Mouse (Mus musculus) myocyte (in vitro differentiated cells): ENCODE measurements around the gene Gm10643. TPM values are rescaled to one million over a fixed set of nuclear protein-coding genes. Genes with fewer than 3 reads are reported as not detected.

Experiments used
- H3K27me3 ChIP-seq: one replicate; pipeline ENCODE4 v1.6.1; 2011; ENCODE audit not compliant: control insufficient read depth, insufficient read depth, insufficient read length
- H3K36me3 ChIP-seq: one replicate; pipeline ENCODE4 v1.6.1; 2011; ENCODE audit not compliant: control insufficient read depth, insufficient read depth
- H3K4me2 ChIP-seq: one replicate; pipeline ENCODE4 v1.6.1; 2011; ENCODE audit warnings: low read depth, control low read depth
- H3K4me3 ChIP-seq: one replicate; pipeline ENCODE4 v1.5.1; 2011; ENCODE audit warnings: mild to moderate bottlenecking, control low read depth, moderate library complexity
- H3K79me2 ChIP-seq: one replicate; pipeline ENCODE4 v1.6.1; 2011; ENCODE audit not compliant: control insufficient read depth, insufficient read depth
- H3ac ChIP-seq: one replicate; pipeline ENCODE4 v1.6.1; 2011; ENCODE audit not compliant: control insufficient read depth, insufficient read length
- CEBPB ChIP-seq: IDR thresholded peaks from 2 replicates; pipeline ENCODE4 v1.6.1; 2011; ENCODE audit warnings: mild to moderate bottlenecking, moderate library complexity; ENCODE audit not compliant: poor library complexity, insufficient read depth, severe bottlenecking
- E2F4 ChIP-seq: IDR thresholded peaks from one replicate; pipeline ENCODE4 v1.6.1; 2011; ENCODE audit warnings: mild to moderate bottlenecking, control low read depth, moderate library complexity; ENCODE audit not compliant: insufficient read depth
- MAX ChIP-seq: IDR thresholded peaks from one replicate; pipeline ENCODE4 v1.6.1; 2011; ENCODE audit warnings: low read depth, mild to moderate bottlenecking, control low read depth
- MYOD1 ChIP-seq, 3 experiments: IDR thresholded peaks; one replicate each; pipeline ENCODE4 v1.6.1; 2011; ENCODE audit warnings: control low read depth in 2 of 3, low read depth in 2 of 3, mild to moderate bottlenecking in 2 of 3, moderate library complexity in 1 of 3; ENCODE audit not compliant: insufficient read length in 2 of 3, control insufficient read depth in 1 of 3
- MYOG ChIP-seq, 3 experiments: IDR thresholded peaks; one replicate each; pipeline ENCODE4 v1.6.1; 2011; ENCODE audit warnings: control low read depth in 2 of 3, low read depth in 2 of 3, mild to moderate bottlenecking in 2 of 3; ENCODE audit not compliant: insufficient read length in 2 of 3, control insufficient read depth in 1 of 3, insufficient read depth in 1 of 3
- POLR2A ChIP-seq: IDR thresholded peaks from one replicate; pipeline ENCODE4 v1.6.1; 2011; ENCODE audit warnings: low read depth, mild to moderate bottlenecking, control low read depth, moderate library complexity; ENCODE audit not compliant: insufficient read length
- POLR2AphosphoS2 ChIP-seq: IDR thresholded peaks from one replicate; pipeline ENCODE4 v1.6.1; 2011; ENCODE audit warnings: low read depth, control low read depth; ENCODE audit not compliant: insufficient read length
- REST ChIP-seq: IDR thresholded peaks from one replicate; pipeline ENCODE4 v1.6.1; 2011; ENCODE audit warnings: mild to moderate bottlenecking, control low read depth, moderate library complexity; ENCODE audit not compliant: insufficient read depth, insufficient read length
- SRF ChIP-seq: IDR thresholded peaks from one replicate; pipeline ENCODE4 v1.6.1; 2011; ENCODE audit warnings: low read depth; ENCODE audit not compliant: control insufficient read depth, insufficient read length
- TCF12 ChIP-seq: IDR thresholded peaks from one replicate; pipeline ENCODE4 v1.6.1; 2011; ENCODE audit warnings: mild to moderate bottlenecking, control low read depth; ENCODE audit not compliant: poor library complexity, insufficient read depth, severe bottlenecking
- TCF3 ChIP-seq: IDR thresholded peaks from one replicate; pipeline ENCODE4 v1.6.1; 2011; ENCODE audit warnings: low read depth, control low read depth; ENCODE audit not compliant: insufficient read length
- USF1 ChIP-seq: IDR thresholded peaks from one replicate; pipeline ENCODE4 v1.6.1; 2011; ENCODE audit warnings: low read depth, mild to moderate bottlenecking, control low read depth, moderate library complexity
- polyA plus RNA-seq: library from polyadenylated mRNA; unstranded; fragments of >200 nt; fragmentation: generic; extraction: Trizol; gene quantifications from one replicate; pipeline ENCODE4 v1.2.1, GENCODE M21; 2012; ENCODE audit warnings: missing spikeins

The Gm10643 gene
- polyA plus RNA-seq, 1 experiment, result 0.35 TPM

GRCm38 (mm10) chr8:84052746-84053145 lies 12.2 kb downstream of the Gm10643 start:
- Histone ChIP-seq H3K4me2 (no peak overlapping the region), H3ac (no peak overlapping the region), H3K4me3 (no peak overlapping the region), H3K79me2 (no peaks in the 10 kb centered on the region), H3K36me3 (no peaks in the 10 kb centered on the region), H3K27me3 (no peaks in the 10 kb centered on the region)
- TF ChIP-seq MAX (no peak), SRF (no peak), MYOD1 (IDR thresholded peaks at IDR 0.05; ENCODE audit: control insufficient read depth in 1 of 3, insufficient read length in 2 of 3, low read depth in 2 of 3) (no peak), E2F4 (no peak), TCF3 (no peak), TCF12 (no peak), USF1 (no peak)

DNA sequence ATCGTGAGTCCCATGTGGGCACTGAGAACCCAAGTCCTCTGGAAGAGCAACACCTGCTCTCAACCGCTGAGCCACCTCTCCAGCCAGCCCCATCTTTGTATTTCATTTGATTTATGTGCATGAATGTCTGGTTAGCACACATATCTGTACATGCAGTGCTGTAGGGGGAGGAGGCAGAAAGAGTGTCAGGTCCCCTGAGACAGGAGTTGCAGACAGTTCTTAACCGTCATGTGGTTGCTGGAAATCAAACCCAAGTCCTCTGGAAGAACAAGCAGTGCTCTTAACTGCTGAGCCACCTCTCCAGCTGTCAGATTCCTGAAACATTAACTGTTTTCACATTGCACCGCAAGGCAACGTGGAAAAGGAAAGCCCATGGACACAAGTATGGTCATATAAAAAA lies 16.8 kb downstream of the Gm10643 start:
- no peak for TF ChIP-seq USF1
- peak in 1 of 3 experiments; percentile 24 for TF ChIP-seq MYOD1 (IDR thresholded peaks at IDR 0.05; ENCODE audit: control insufficient read depth in 1 of 3, insufficient read length in 2 of 3, low read depth in 2 of 3)
- TF ChIP-seq MYOG (IDR thresholded peaks at IDR 0.05; ENCODE audit: control insufficient read depth in 1 of 3, insufficient read depth in 1 of 3, insufficient read length in 2 of 3, low read depth in 2 of 3), result no peak
- Histone ChIP-seq H3K4me2 (no peak overlapping the region), H3ac (no peak overlapping the region), H3K4me3 (no peak overlapping the region), H3K79me2 (no peaks in the 10 kb centered on the region), H3K27me3 (no peaks in the 10 kb centered on the region), H3K36me3 (no peaks in the 10 kb centered on the region)

DNA sequence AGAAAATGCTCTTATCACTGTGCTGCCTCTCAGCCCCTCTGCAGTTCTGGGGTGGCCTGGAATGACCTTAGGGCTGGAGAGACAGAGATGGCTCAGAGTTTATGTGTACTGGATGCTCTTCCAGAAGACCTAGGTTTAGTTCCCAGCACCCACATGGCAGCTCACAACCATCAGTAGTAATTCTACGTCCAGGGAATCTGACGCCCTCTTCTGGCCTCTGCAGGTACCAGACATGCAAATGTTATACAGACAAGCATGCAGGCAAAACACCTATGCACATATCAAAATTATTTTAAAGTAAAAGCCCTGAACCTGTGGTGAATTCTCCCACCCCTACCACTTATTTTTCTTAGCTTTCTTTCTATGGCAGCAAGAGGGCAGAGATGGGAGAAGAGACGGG lies 18.4 kb downstream of the Gm10643 start:
- no peak for TF ChIP-seq MAX
- TF ChIP-seq SRF, result no peak
- no peak for TF ChIP-seq REST
- no peak for TF ChIP-seq POLR2AphosphoS2
- TF ChIP-seq POLR2A, result no peak
- TF ChIP-seq E2F4, result no peak
- TF ChIP-seq MYOG (IDR thresholded peaks at IDR 0.05; ENCODE audit: control insufficient read depth in 1 of 3, insufficient read depth in 1 of 3, insufficient read length in 2 of 3, low read depth in 2 of 3), result no peak
- TF ChIP-seq CEBPB, result no peak
- no peak for TF ChIP-seq TCF3
- no peak for TF ChIP-seq MYOD1 (IDR thresholded peaks at IDR 0.05; ENCODE audit: control insufficient read depth in 1 of 3, insufficient read length in 2 of 3, low read depth in 2 of 3)
- no peak for TF ChIP-seq USF1
- TF ChIP-seq TCF12, result no peak

DNA sequence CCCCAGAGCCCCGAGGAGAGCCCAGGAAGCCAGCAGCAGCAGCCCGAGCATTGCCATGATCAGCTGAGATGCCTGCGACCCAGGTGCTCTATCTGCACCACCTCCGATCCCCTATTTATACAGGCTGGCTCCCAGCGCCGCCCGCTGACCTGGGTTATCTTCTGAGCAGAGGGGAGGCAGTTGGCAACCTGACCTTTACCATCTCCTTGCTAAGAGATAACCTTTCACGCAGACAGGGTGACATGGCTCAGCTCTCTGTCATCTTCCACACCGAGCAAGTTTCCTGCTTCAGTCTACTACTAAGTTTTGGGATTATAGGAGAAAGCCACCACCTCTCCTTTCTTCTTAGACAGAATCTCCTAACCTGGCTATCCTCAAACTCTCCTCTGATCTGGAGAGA lies 20.0 kb downstream of the Gm10643 start, which contains the start of gene Rln3:
Gene Rln3 (minus strand): TSS at position 101 of the 400 bp plus-strand sequence.
- Histone ChIP-seq H3K36me3 (no peaks in the 10 kb centered on the region), H3K27me3 (no peaks in the 10 kb centered on the region), H3ac (no peak within 1 kb of the TSS), H3K79me2 (no peaks in the 10 kb centered on the region), H3K4me2 (no peak within 1 kb of the TSS), H3K4me3 (no peak within 1 kb of the TSS)
- TF ChIP-seq TCF3 (no peak), MYOD1 (IDR thresholded peaks at IDR 0.05; ENCODE audit: control insufficient read depth in 1 of 3, insufficient read length in 2 of 3, low read depth in 2 of 3) (no peak), TCF12 (no peak), MYOG (IDR thresholded peaks at IDR 0.05; ENCODE audit: control insufficient read depth in 1 of 3, insufficient read depth in 1 of 3, insufficient read length in 2 of 3, low read depth in 2 of 3) (no peak), POLR2AphosphoS2 (no peak), USF1 (no peak), MAX (no peak), E2F4 (no peak), POLR2A (no peak), REST (no peak)

More for the DNA sequence above, 18.4 kb downstream of the Gm10643 start:
- Histone ChIP-seq H3ac (no peak overlapping the region), H3K4me3 (no peak overlapping the region), H3K27me3 (no peaks in the 10 kb centered on the region), H3K36me3 (no peaks in the 10 kb centered on the region), H3K79me2 (no peaks in the 10 kb centered on the region), H3K4me2 (no peak overlapping the region)

GRCm38 (mm10) chr8:84044103-84044502 lies 20.8 kb downstream of the Gm10643 start:
- H3K36me3 ChIP-seq, result no peaks in the 10 kb centered on the region
- no peaks in the 10 kb centered on the region for H3K27me3 ChIP-seq
- H3K4me2 ChIP-seq, result no peak overlapping the region
- no peak overlapping the region for H3K4me3 ChIP-seq
- no peaks in the 10 kb centered on the region for H3K79me2 ChIP-seq
- TF ChIP-seq MAX (no peak), E2F4 (no peak), POLR2A (no peak), USF1 (no peak), POLR2AphosphoS2 (no peak), MYOG (IDR thresholded peaks at IDR 0.05; ENCODE audit: control insufficient read depth in 1 of 3, insufficient read depth in 1 of 3, insufficient read length in 2 of 3, low read depth in 2 of 3) (no peak)
- no peak overlapping the region for H3ac ChIP-seq
